Mouse (Mus musculus): ENCODE data around the gene Gm9117. TPM values are rescaled to one million over a fixed set of nuclear protein-coding genes. Genes with fewer than 3 reads are reported as not detected.
"Not testable (repeated sequence)": the region's sequence is repeated elsewhere in the genome, so short reads cannot be mapped to it uniquely, and the experiment has no call there.

Gm9117 gene
- total RNA-seq (2021): not detected
- long read RNA-seq, experiment 1: 0 reads
- long read RNA-seq, experiment 2: 0 reads

GRCm38 (mm10) chr3:93943443-93943842 is at the start of gene Gm9117:
Gene Gm9117, minus strand, starts transcription at chr3:93943543.
- DNase-seq (ENCODE audit: low spot score in 2 of 2): not testable (repeated sequence)

- peak in 1 of 2 experiments; percentile 14 for DNase-seq (ENCODE audit: low spot score in 2 of 2)
Observed at GRCm38 (mm10) chr3:93968938-93969337, 25.6 kb upstream of the Gm9117 start.

- DNase-seq (ENCODE audit: low spot score in 2 of 2): not testable (repeated sequence)
Observed at GRCm38 (mm10) chr3:93961214-93961613, 17.9 kb upstream of the Gm9117 start, which contains the start of gene Tdpoz5. Gene Tdpoz5, minus strand, starts transcription at chr3:93961314.

GRCm38 (mm10) chr3:93938386-93938785 is 5.0 kb downstream of the Gm9117 start:
- not testable (repeated sequence) for DNase-seq (ENCODE audit: low spot score in 2 of 2)

Other genes starting within 250 kb of the Gm9117 start
- gene Gm5773, start 170.5 kb downstream of the Gm9117 start, total RNA-seq (2021): not detected
- gene Tdpoz4, start 147.1 kb downstream of the Gm9117 start, total RNA-seq (2021): not detected
- gene Tdpoz3, start 117.5 kb downstream of the Gm9117 start, total RNA-seq (2021): not detected
- gene Tdpoz5, start 17.8 kb upstream of the Gm9117 start, total RNA-seq (2021): not detected
- not detected for gene Gm9125, start 111.3 kb upstream of the Gm9117 start, total RNA-seq (2021)
- not detected for gene Gm10697, start 129.1 kb upstream of the Gm9117 start, total RNA-seq (2021)
- not detected for gene Gm10696, start 234.7 kb upstream of the Gm9117 start, total RNA-seq (2021)